Mouse (Mus musculus) embryonic fibroblast, embryonic 13.5 days (primary cell): ENCODE results near the gene Zbp1.

ENCODE experiments used
- CTCF ChIP-seq: IDR thresholded peaks from 2 replicates; pipeline ENCODE4 v1.5.1; 2011; ENCODE audit warnings: mild to moderate bottlenecking, control low read depth, low read length, moderate library complexity, borderline replicate concordance; ENCODE audit not compliant: insufficient read depth
- POLR2A ChIP-seq: IDR thresholded peaks from 2 replicates; pipeline ENCODE4 v1.6.1; 2011; ENCODE audit warnings: low read depth, mild to moderate bottlenecking, control low read depth, low read length, moderate library complexity

GRCm38 (mm10) chr2:173180026-173180425 lies 38.7 kb downstream of the Zbp1 start:
- no peak for TF ChIP-seq POLR2A
- TF ChIP-seq CTCF: no peak
